Mouse (Mus musculus): Measurements from ENCODE around the gene Tmem11.

DNA sequence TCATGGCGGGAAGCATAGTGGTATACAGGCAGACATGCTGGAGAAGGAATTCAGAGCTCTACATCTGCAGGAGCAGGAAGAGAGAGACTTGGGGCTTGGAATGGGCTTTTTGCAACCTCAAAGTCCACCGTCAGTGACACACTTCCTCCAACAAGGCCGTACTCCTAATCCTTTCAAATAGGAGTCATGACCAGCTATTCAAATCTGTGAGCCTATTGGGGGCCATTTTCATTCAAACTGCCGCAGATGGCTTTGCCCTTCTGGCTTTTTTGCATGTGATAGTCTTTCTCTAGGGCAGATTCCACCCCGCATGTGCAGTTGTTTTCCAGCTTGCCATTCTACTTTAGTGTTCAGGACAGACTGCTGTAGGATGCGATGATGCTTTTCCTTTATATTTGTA lies 42.2 kb downstream of the Tmem11 start:
- no peak for TF ChIP-seq POLR2A (IDR thresholded peaks at IDR 0.05; ENCODE audit: borderline replicate concordance, extremely low read depth, insufficient read depth, insufficient read length, poor library complexity, severe bottlenecking)
- no peak for TF ChIP-seq CTCF (IDR thresholded peaks at IDR 0.05; ENCODE audit: borderline replicate concordance, extremely low read depth, insufficient read depth, insufficient read length)
